8 mouse cellular contexts compared by ENCODE assay signal in the genomic region with DNA sequence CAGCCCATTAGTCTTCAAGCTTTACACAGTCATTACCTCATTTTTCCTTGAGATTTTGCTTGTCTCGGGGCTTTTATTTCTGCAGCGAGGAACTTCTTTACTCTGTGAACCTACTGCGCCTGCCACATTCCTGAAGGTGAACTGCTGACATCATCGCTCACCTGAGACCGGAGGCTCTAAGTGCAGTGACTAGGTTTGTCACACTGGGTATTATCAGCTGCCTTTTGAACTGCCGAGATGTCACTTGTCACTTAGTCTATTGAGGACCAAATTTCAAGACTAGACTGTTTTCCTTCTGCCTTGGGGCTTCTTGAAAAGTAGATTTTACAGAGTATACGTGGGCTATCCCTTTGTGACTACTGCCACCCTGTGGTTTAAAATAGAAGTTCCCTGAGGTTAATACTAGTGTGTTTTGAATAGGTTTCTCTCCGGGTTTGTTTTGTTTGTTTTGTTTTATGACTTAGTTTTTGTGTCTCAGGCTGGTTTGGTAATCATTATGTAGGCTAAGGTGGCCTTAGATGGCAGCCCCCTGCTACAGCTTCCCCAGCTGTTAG. TPM values are rescaled to one million over a fixed set of nuclear protein-coding genes. Genes with fewer than 3 reads are reported as not detected.
DNase-seq lines count a peak whose midpoint lies in the region; ATAC-seq lines count a peak whose summit lies in the region.

No protein-coding gene starts in this region.

- 43% methylated on average over 8 of the region's 8 CpGs for WGBS in neural tube, embryonic 13.5 days
- 33% methylated on average over 8 of the region's 8 CpGs for WGBS in embryonic facial prominence, embryonic 14.5 days

- H3K4me1 ChIP-seq in neural tube, embryonic 13.5 days (replicated peaks): peaks cover 58% of the 10 kb centered on the region
- peaks cover 30% of the 10 kb centered on the region for H3K4me1 ChIP-seq in embryonic facial prominence, embryonic 14.5 days (ENCODE audit: control insufficient read depth, insufficient read depth, low read length)

- H3K4me2 ChIP-seq in neural tube, embryonic 13.5 days: no peak overlapping the region
- H3K4me2 ChIP-seq in embryonic facial prominence, embryonic 14.5 days (ENCODE audit: low read depth, low read length): no peak overlapping the region

- no peak overlapping the region for H3K9ac ChIP-seq in neural tube, embryonic 13.5 days
- no peak overlapping the region for H3K9ac ChIP-seq in embryonic facial prominence, embryonic 14.5 days (ENCODE audit: low read depth, low read length)

- intact Hi-C loops in gastrocnemius, postnatal 14 days (cut with DNase I; ENCODE audit: low total_unique reads): loop anchor here (5.0 to 10.0 kb wide), 3 partner anchors 51 to 153 kb away; no protein-coding TSS in a partner anchor

- H3K27ac ChIP-seq in neural tube, embryonic 13.5 days (replicated peaks): 0 out of 2 replicates have a peak overlapping the region, but pooled peaks have one; percentile 57
- H3K27ac ChIP-seq in embryonic facial prominence, embryonic 14.5 days (replicated peaks; ENCODE audit: low read depth, low read length): no peak overlapping the region

- H3K9me3 ChIP-seq in neural tube, embryonic 13.5 days: no peaks in the 10 kb centered on the region
- no peaks in the 10 kb centered on the region for H3K9me3 ChIP-seq in embryonic facial prominence, embryonic 14.5 days (ENCODE audit: control insufficient read depth, low read length)

- peaks cover 10% of the 10 kb centered on the region; the same call in 1 of the 2 replicates for H3K27me3 ChIP-seq in neural tube, embryonic 13.5 days
- 0 out of 2 replicates have a peak, but pooled peaks cover 6% of the 10 kb centered on the region for H3K27me3 ChIP-seq in embryonic facial prominence, embryonic 14.5 days (replicated peaks; ENCODE audit: control insufficient read depth, insufficient read depth, low read length)

- no peak for ATAC-seq in neural tube, embryonic 13.5 days (ENCODE audit: low read depth)
- peak; percentile 27; the same call in 1 of the 2 replicates for ATAC-seq in embryonic facial prominence, embryonic 14.5 days (ENCODE audit: low read depth)

- peaks cover 9% of the 10 kb centered on the region; the same call in 1 of the 2 replicates for H3K36me3 ChIP-seq in neural tube, embryonic 13.5 days
- 0 out of 2 replicates have a peak, but pooled peaks cover 8% of the 10 kb centered on the region for H3K36me3 ChIP-seq in embryonic facial prominence, embryonic 14.5 days (ENCODE audit: control insufficient read depth, insufficient read depth, low read length)

- H3K4me3 ChIP-seq in neural tube, embryonic 13.5 days: no peak overlapping the region
- H3K4me3 ChIP-seq in embryonic facial prominence, embryonic 14.5 days (ENCODE audit: low read depth, low read length): no peak overlapping the region

- DNase-seq in gastrocnemius, adult 18-20 months (ENCODE audit: low spot score): peak; percentile 73
- DNase-seq in gastrocnemius, postnatal 14 days: no peak
- DNase-seq in neural tube, embryonic 10.5 days (ENCODE audit: extremely low spot score, low spot score): no peak
- peak; percentile 80 for DNase-seq in embryonic facial prominence, embryonic 14.5 days (ENCODE audit: low spot score)
- DNase-seq in lung, postnatal 36 days: peak; percentile 82
- no peak for DNase-seq in testis, postnatal 10 days (ENCODE audit: low spot score)
- DNase-seq in right cerebral cortex, postnatal 4 days: no peak

RNA-seq across cellular contexts. Expression of a gene that starts 5.1 kb away (rescaled TPM):
- total RNA-seq in gastrocnemius, adult 18-20 months (2021): 10 to 100 TPM; 46.9 to 48.3 TPM
- 10 to 100 TPM; 40.3 to 49.9 TPM for total RNA-seq in gastrocnemius, postnatal 14 days (2021)
- 62.6 and 63.4 TPM in 2 replicates for polyA plus RNA-seq in neural tube, embryonic 13.5 days (2015; fragmentation: Nextera tagmentation; extraction: Ambion mirVana)
- polyA plus RNA-seq in embryonic facial prominence, embryonic 14.5 days (2014; fragmentation: Nextera tagmentation; extraction: Ambion mirVana): 67.4 and 68.7 TPM in 2 replicates

RNA-seq across cellular contexts. Expression of a gene that starts 8.5 kb away (rescaled TPM):
- total RNA-seq in gastrocnemius, adult 18-20 months (2021): 10 to 100 TPM; 44.7 to 53.1 TPM
- 10 to 100 TPM; 49.3 to 56.9 TPM for total RNA-seq in gastrocnemius, postnatal 14 days (2021)
- polyA plus RNA-seq in neural tube, embryonic 13.5 days (2015; fragmentation: Nextera tagmentation; extraction: Ambion mirVana): 53.6 and 60.2 TPM in 2 replicates
- 317 and 362 TPM in 2 replicates for polyA plus RNA-seq in embryonic facial prominence, embryonic 14.5 days (2014; fragmentation: Nextera tagmentation; extraction: Ambion mirVana)

RNA-seq across cellular contexts. Expression of a gene that starts 11.4 kb away (rescaled TPM):
- total RNA-seq in gastrocnemius, adult 18-20 months (2021): 10 to 100 TPM; 14.4 to 47.1 TPM
- 10 to 100 TPM; 15.3 to 38.0 TPM for total RNA-seq in gastrocnemius, postnatal 14 days (2021)
- 28.9 and 29.7 TPM in 2 replicates for polyA plus RNA-seq in neural tube, embryonic 13.5 days (2015; fragmentation: Nextera tagmentation; extraction: Ambion mirVana)
- polyA plus RNA-seq in embryonic facial prominence, embryonic 14.5 days (2014; fragmentation: Nextera tagmentation; extraction: Ambion mirVana): 12.8 and 13.0 TPM in 2 replicates

RNA-seq across cellular contexts. Expression of a gene that starts 14.7 kb away (rescaled TPM):
- 10 to 100 TPM; 42.5 to 45.3 TPM for total RNA-seq in gastrocnemius, adult 18-20 months (2021)
- 10 to 100 TPM; 39.6 to 44.8 TPM for total RNA-seq in gastrocnemius, postnatal 14 days (2021)
- polyA plus RNA-seq in neural tube, embryonic 13.5 days (2015; fragmentation: Nextera tagmentation; extraction: Ambion mirVana): 278 and 317 TPM in 2 replicates
- 112 and 117 TPM in 2 replicates for polyA plus RNA-seq in embryonic facial prominence, embryonic 14.5 days (2014; fragmentation: Nextera tagmentation; extraction: Ambion mirVana)

RNA-seq across cellular contexts. Expression of a gene that starts 22.7 kb away (rescaled TPM):
- total RNA-seq in gastrocnemius, adult 18-20 months (2021): not detected
- total RNA-seq in gastrocnemius, postnatal 14 days (2021): not detected
- polyA plus RNA-seq in neural tube, embryonic 13.5 days (2015; fragmentation: Nextera tagmentation; extraction: Ambion mirVana): 1.6 and 2.2 TPM in 2 replicates
- polyA plus RNA-seq in embryonic facial prominence, embryonic 14.5 days (2014; fragmentation: Nextera tagmentation; extraction: Ambion mirVana): 0.12 and 0.15 TPM in 2 replicates

Comparison
In these comparisons a context has a peak if more than half of its experiments do, and no peak if none do; other contexts are left out.
1. DNase-seq: peak in gastrocnemius, adult 18-20 months (single experiment), embryonic facial prominence, embryonic 14.5 days (single experiment) and lung, postnatal 36 days (single experiment); none in gastrocnemius, postnatal 14 days (single experiment), neural tube, embryonic 10.5 days (single experiment), testis, postnatal 10 days (single experiment) and right cerebral cortex, postnatal 4 days (single experiment).